Mouse (Mus musculus) forebrain, postnatal 0 days (tissue): ENCODE data around the gene Fam71d. TPM values are rescaled to one million over a fixed set of nuclear protein-coding genes. Genes with fewer than 3 reads are reported as not detected.

Source experiments
- ATAC-seq: fragments of 200-750 bp; cut with Nextera tagmentation; 2 replicates; pipeline ENCODE4 v1.8.0; 2017; ENCODE audit warnings: mild to moderate bottlenecking, moderate library complexity
- DNase-seq: peaks from one replicate; pipeline ENCODE4 v3.0.0-alpha.2; 2015
- H3K27ac ChIP-seq: fragments of 300-500 bp; sonication (generic); 2 replicates; pipeline ENCODE4 v1.5.1; 2014; ENCODE audit warnings: low read depth, mild to moderate bottlenecking, antibody characterized with exemption, low read length, moderate library complexity, mixed read lengths
- H3K27me3 ChIP-seq: fragments of 300-500 bp; sonication (generic); 2 replicates; pipeline ENCODE4 v1.6.1; 2014; ENCODE audit warnings: mild to moderate bottlenecking, low read length, mixed read lengths; ENCODE audit not compliant: insufficient read depth
- H3K36me3 ChIP-seq: fragments of 300-500 bp; sonication (generic); 2 replicates; pipeline ENCODE4 v1.6.1; 2014; ENCODE audit warnings: mild to moderate bottlenecking, moderate library complexity; ENCODE audit not compliant: insufficient read depth
- H3K4me1 ChIP-seq: fragments of 300-500 bp; sonication (generic); 2 replicates; pipeline ENCODE4 v1.6.1; 2014; ENCODE audit warnings: antibody characterized with exemption; ENCODE audit not compliant: insufficient read depth
- H3K4me2 ChIP-seq: fragments of 300-500 bp; sonication (generic); 2 replicates; pipeline ENCODE4 v1.6.1; 2014; ENCODE audit warnings: low read depth, mild to moderate bottlenecking, moderate library complexity
- H3K4me3 ChIP-seq: fragments of 300-500 bp; sonication (generic); 2 replicates; pipeline ENCODE4 v1.5.1; 2014; ENCODE audit warnings: low read depth, low read length, mixed read lengths
- H3K9ac ChIP-seq: fragments of 300-500 bp; sonication (generic); 2 replicates; pipeline ENCODE4 v1.6.1; 2014; ENCODE audit warnings: mild to moderate bottlenecking
- H3K9me3 ChIP-seq: fragments of 300-500 bp; sonication (generic); 2 replicates; pipeline ENCODE4 v1.6.1; 2016; ENCODE audit warnings: low read length
- CTCF ChIP-seq: sonication (generic); IDR thresholded peaks from 2 replicates; pipeline ENCODE4 v1.5.1; 2016; ENCODE audit warnings: antibody characterized with exemption, control low read depth, low read depth
- WGBS: fragments of 180-500 bp; shearing (Covaris S2); extraction: QIAGEN DNeasy Blood & Tissue Kit; methylation state at CpG from one replicate; pipeline ENCODE4 v1.1.7; 2014; 5-methylcytosine and 5-hydroxymethylcytosine counted together
- polyA plus RNA-seq: library from polyadenylated mRNA; unstranded; fragments of >200 nt; fragmentation: Nextera tagmentation; extraction: Ambion mirVana; gene quantifications from 2 replicates; pipeline ENCODE4 v1.2.1, GENCODE M21; 2015
- total RNA-seq: library from RNA; depleted of rRNA; stranded (reverse); fragments of >200 nt; gene quantifications from 2 replicates; pipeline ENCODE4 v1.2.3, GENCODE M21; 2014; rRNA removed

The Fam71d gene
- total and polyA plus RNA-seq, 2 experiments from 2014 or later = not detected

- no peak for TF ChIP-seq CTCF
- ATAC-seq = no peak
- WGBS = 70% methylated on average over 2 of the region's 2 CpGs
These were observed 81.9 kb downstream of the Fam71d start for GRCm38 (mm10) chr12:78773211-78773610.

GRCm38 (mm10) chr12:78777916-78778315 is 86.6 kb downstream of the Fam71d start:
- Histone ChIP-seq H3K4me1 (no peaks in the 10 kb centered on the region), H3K9me3 (no peaks in the 10 kb centered on the region), H3K27ac (no peak overlapping the region), H3K4me3 (no peak overlapping the region), H3K4me2 (no peak overlapping the region), H3K36me3 (no peaks in the 10 kb centered on the region), H3K9ac (no peak overlapping the region), H3K27me3 (no peaks in the 10 kb centered on the region)
- no peak for ATAC-seq
- DNase-seq = no peak
- TF ChIP-seq CTCF = no peak
- WGBS = 4% methylated on average over 2 of the region's 2 CpGs

More at GRCm38 (mm10) chr12:78773211-78773610, 81.9 kb downstream of the Fam71d start:
- Histone ChIP-seq H3K36me3 (no peaks in the 10 kb centered on the region), H3K4me1 (no peaks in the 10 kb centered on the region), H3K9ac (no peak overlapping the region), H3K4me3 (no peak overlapping the region), H3K27ac (no peak overlapping the region), H3K4me2 (no peak overlapping the region), H3K27me3 (no peaks in the 10 kb centered on the region), H3K9me3 (no peaks in the 10 kb centered on the region)
- DNase-seq = no peak

- no peak overlapping the region for H3K9ac ChIP-seq
- H3K27me3 ChIP-seq = no peaks in the 10 kb centered on the region
- no peak for TF ChIP-seq CTCF
- ATAC-seq (no peak), DNase-seq (no peak)
- H3K4me3 ChIP-seq = no peak overlapping the region
- WGBS = 43% methylated on average over 4 of the region's 4 CpGs
- no peaks in the 10 kb centered on the region for H3K4me1 ChIP-seq
- no peak overlapping the region for H3K27ac ChIP-seq
- no peaks in the 10 kb centered on the region for H3K36me3 ChIP-seq
- no peak overlapping the region for H3K4me2 ChIP-seq
- no peaks in the 10 kb centered on the region for H3K9me3 ChIP-seq
These were observed 87.2 kb downstream of the Fam71d start for GRCm38 (mm10) chr12:78778423-78779067.

Other genes with a start within 250 kb of the Fam71d start
- gene Mpp5, start 57.4 kb downstream of the Fam71d start, total RNA-seq = 11.8 and 14.7 TPM in 2 replicates
- gene Mpp5, start 57.4 kb downstream of the Fam71d start, polyA plus RNA-seq = 4.9 and 10.8 TPM in 2 replicates
- gene Atp6v1d, start 170.1 kb downstream of the Fam71d start, total RNA-seq = 83.8 and 91.3 TPM in 2 replicates
- 162 and 194 TPM in 2 replicates for gene Atp6v1d, start 170.1 kb downstream of the Fam71d start, polyA plus RNA-seq
- 56.6 and 84.5 TPM in 2 replicates for gene Eif2s1, start 170.3 kb downstream of the Fam71d start, total RNA-seq
- 98.4 and 111 TPM in 2 replicates for gene Eif2s1, start 170.3 kb downstream of the Fam71d start, polyA plus RNA-seq
- gene Plek2, start 215.4 kb downstream of the Fam71d start, total RNA-seq = 1.1 and 1.2 TPM in 2 replicates
- 1.1 and 2.7 TPM in 2 replicates for gene Plek2, start 215.4 kb downstream of the Fam71d start, polyA plus RNA-seq